Mouse (Mus musculus): ENCODE measurements around the gene Slc4a1. TPM values are rescaled to one million over a fixed set of nuclear protein-coding genes. Genes with fewer than 3 reads are reported as not detected.

The Slc4a1 gene
- polyA plus RNA-seq, 1 experiment from 2014 or later: 6.8 TPM

- Histone ChIP-seq H3K9ac (ENCODE audit: low read depth, low read length) (no peak overlapping the region), H3K4me2 (ENCODE audit: low read depth, low read length) (no peak overlapping the region), H3K4me3 (ENCODE audit: low read depth, low read length) (no peak overlapping the region), H3K36me3 (ENCODE audit: control insufficient read depth, insufficient read depth, low read length) (no peaks in the 10 kb centered on the region), H3K4me1 (ENCODE audit: control insufficient read depth, insufficient read depth, low read length) (peaks cover 5% of the 10 kb centered on the region), H3K27me3 (replicated peaks; ENCODE audit: control insufficient read depth, insufficient read depth, low read length) (no peaks in the 10 kb centered on the region; the same call in 1 of the 2 replicates), H3K9me3 (ENCODE audit: control insufficient read depth, low read length) (no peaks in the 10 kb centered on the region), H3K27ac (replicated peaks; ENCODE audit: low read depth, low read length) (no peak overlapping the region)
- ATAC-seq (ENCODE audit: low read depth) (no peak), DNase-seq (ENCODE audit: low spot score) (no peak)
- WGBS: 81% methylated on average over 7 of the region's 7 CpGs
Observed at GRCm38 (mm10) chr11:102374108-102374725, 8.2 kb upstream of the Slc4a1 start.

- H3K27ac ChIP-seq (replicated peaks; ENCODE audit: low read depth, low read length): no peak overlapping the region
- H3K4me2 ChIP-seq (ENCODE audit: low read depth, low read length): no peak overlapping the region
- no peak overlapping the region for H3K4me3 ChIP-seq (ENCODE audit: low read depth, low read length)
- no peak for DNase-seq (ENCODE audit: low spot score)
- no peak overlapping the region for H3K9ac ChIP-seq (ENCODE audit: low read depth, low read length)
- 21% methylated on average over 2 of the region's 2 CpGs for WGBS
- peaks cover 5% of the 10 kb centered on the region for H3K4me1 ChIP-seq (ENCODE audit: control insufficient read depth, insufficient read depth, low read length)
- ATAC-seq (ENCODE audit: low read depth): no peak
- no peaks in the 10 kb centered on the region; the same call in 1 of the 2 replicates for H3K27me3 ChIP-seq (replicated peaks; ENCODE audit: control insufficient read depth, insufficient read depth, low read length)
- no peaks in the 10 kb centered on the region for H3K36me3 ChIP-seq (ENCODE audit: control insufficient read depth, insufficient read depth, low read length)
- no peaks in the 10 kb centered on the region for H3K9me3 ChIP-seq (ENCODE audit: control insufficient read depth, low read length)
Observed at GRCm38 (mm10) chr11:102373646-102374045, 7.6 kb upstream of the Slc4a1 start.

GRCm38 (mm10) chr11:102372936-102373335 is 6.9 kb upstream of the Slc4a1 start:
- no peak overlapping the region for H3K4me3 ChIP-seq (ENCODE audit: low read depth, low read length)
- H3K4me1 ChIP-seq (ENCODE audit: control insufficient read depth, insufficient read depth, low read length): peaks cover 5% of the 10 kb centered on the region
- H3K9ac ChIP-seq (ENCODE audit: low read depth, low read length): no peak overlapping the region
- no peaks in the 10 kb centered on the region; the same call in 1 of the 2 replicates for H3K27me3 ChIP-seq (replicated peaks; ENCODE audit: control insufficient read depth, insufficient read depth, low read length)
- H3K4me2 ChIP-seq (ENCODE audit: low read depth, low read length): no peak overlapping the region
- H3K27ac ChIP-seq (replicated peaks; ENCODE audit: low read depth, low read length): no peak overlapping the region
- ATAC-seq (ENCODE audit: low read depth) (no peak), DNase-seq (ENCODE audit: low spot score) (no peak)
- 40% methylated on average over 14 of the region's 14 CpGs for WGBS
- H3K9me3 ChIP-seq (ENCODE audit: control insufficient read depth, low read length): no peaks in the 10 kb centered on the region
- H3K36me3 ChIP-seq (ENCODE audit: control insufficient read depth, insufficient read depth, low read length): no peaks in the 10 kb centered on the region

- no peak for ATAC-seq (ENCODE audit: low read depth)
Observed at GRCm38 (mm10) chr11:102371926-102372685, 6.1 kb upstream of the Slc4a1 start.

GRCm38 (mm10) chr11:102370285-102370684 is 4.3 kb upstream of the Slc4a1 start:
- H3K9me3 ChIP-seq (ENCODE audit: control insufficient read depth, low read length): no peaks in the 10 kb centered on the region
- no peak overlapping the region for H3K4me2 ChIP-seq (ENCODE audit: low read depth, low read length)
- no peak overlapping the region for H3K9ac ChIP-seq (ENCODE audit: low read depth, low read length)
- no peak overlapping the region for H3K27ac ChIP-seq (replicated peaks; ENCODE audit: low read depth, low read length)
- ATAC-seq (ENCODE audit: low read depth): no peak
- H3K4me3 ChIP-seq (ENCODE audit: low read depth, low read length): no peak overlapping the region
- 47% methylated on average over 7 of the region's 7 CpGs for whole genome bisulfite sequencing
- H3K4me1 ChIP-seq (ENCODE audit: control insufficient read depth, insufficient read depth, low read length): peaks cover 1% of the 10 kb centered on the region
- no peaks in the 10 kb centered on the region; the same call in 1 of the 2 replicates for H3K27me3 ChIP-seq (replicated peaks; ENCODE audit: control insufficient read depth, insufficient read depth, low read length)
- DNase-seq (ENCODE audit: low spot score): no peak
- H3K36me3 ChIP-seq (ENCODE audit: control insufficient read depth, insufficient read depth, low read length): no peaks in the 10 kb centered on the region

More at GRCm38 (mm10) chr11:102371926-102372685, 6.1 kb upstream of the Slc4a1 start:
- H3K27ac ChIP-seq (replicated peaks; ENCODE audit: low read depth, low read length): no peak overlapping the region
- no peak overlapping the region for H3K9ac ChIP-seq (ENCODE audit: low read depth, low read length)
- WGBS: 78% methylated on average over 12 of the region's 12 CpGs
- peaks cover 5% of the 10 kb centered on the region for H3K4me1 ChIP-seq (ENCODE audit: control insufficient read depth, insufficient read depth, low read length)
- no peaks in the 10 kb centered on the region; the same call in 1 of the 2 replicates for H3K27me3 ChIP-seq (replicated peaks; ENCODE audit: control insufficient read depth, insufficient read depth, low read length)
- no peak for DNase-seq (ENCODE audit: low spot score)
- no peaks in the 10 kb centered on the region for H3K36me3 ChIP-seq (ENCODE audit: control insufficient read depth, insufficient read depth, low read length)
- no peak overlapping the region for H3K4me2 ChIP-seq (ENCODE audit: low read depth, low read length)
- no peak overlapping the region for H3K4me3 ChIP-seq (ENCODE audit: low read depth, low read length)
- no peaks in the 10 kb centered on the region for H3K9me3 ChIP-seq (ENCODE audit: control insufficient read depth, low read length)

GRCm38 (mm10) chr11:102369263-102369662 is 3.3 kb upstream of the Slc4a1 start:
- H3K9me3 ChIP-seq (ENCODE audit: control insufficient read depth, low read length): no peaks in the 10 kb centered on the region
- H3K4me3 ChIP-seq (ENCODE audit: low read depth, low read length): no peak overlapping the region
- DNase-seq (ENCODE audit: low spot score): no peak
- 74% methylated on average over 4 of the region's 4 CpGs for WGBS
- no peak overlapping the region for H3K9ac ChIP-seq (ENCODE audit: low read depth, low read length)
- no peak overlapping the region for H3K27ac ChIP-seq (replicated peaks; ENCODE audit: low read depth, low read length)
- no peak for ATAC-seq (ENCODE audit: low read depth)
- H3K4me1 ChIP-seq (ENCODE audit: control insufficient read depth, insufficient read depth, low read length): no peaks in the 10 kb centered on the region
- no peaks in the 10 kb centered on the region; the same call in 1 of the 2 replicates for H3K27me3 ChIP-seq (replicated peaks; ENCODE audit: control insufficient read depth, insufficient read depth, low read length)
- H3K36me3 ChIP-seq (ENCODE audit: control insufficient read depth, insufficient read depth, low read length): no peaks in the 10 kb centered on the region
- H3K4me2 ChIP-seq (ENCODE audit: low read depth, low read length): no peak overlapping the region

GRCm38 (mm10) chr11:102368347-102368746 is 2.3 kb upstream of the Slc4a1 start:
- 81% methylated on average over 5 of the region's 5 CpGs for WGBS
- no peak for ATAC-seq (ENCODE audit: low read depth)
- no peaks in the 10 kb centered on the region for H3K27me3 ChIP-seq (replicated peaks; ENCODE audit: control insufficient read depth, insufficient read depth, low read length)
- no peak overlapping the region for H3K4me2 ChIP-seq (ENCODE audit: low read depth, low read length)
- no peaks in the 10 kb centered on the region for H3K9me3 ChIP-seq (ENCODE audit: control insufficient read depth, low read length)
- H3K36me3 ChIP-seq (ENCODE audit: control insufficient read depth, insufficient read depth, low read length): no peaks in the 10 kb centered on the region
- H3K27ac ChIP-seq (replicated peaks; ENCODE audit: low read depth, low read length): no peak overlapping the region
- H3K9ac ChIP-seq (ENCODE audit: low read depth, low read length): no peak overlapping the region
- no peak overlapping the region for H3K4me3 ChIP-seq (ENCODE audit: low read depth, low read length)
- no peaks in the 10 kb centered on the region for H3K4me1 ChIP-seq (ENCODE audit: control insufficient read depth, insufficient read depth, low read length)
- no peak for DNase-seq (ENCODE audit: low spot score)

GRCm38 (mm10) chr11:102367504-102368280 is 1.7 kb upstream of the Slc4a1 start:
- Histone ChIP-seq H3K4me2 (ENCODE audit: low read depth, low read length) (no peak overlapping the region), H3K36me3 (ENCODE audit: control insufficient read depth, insufficient read depth, low read length) (no peaks in the 10 kb centered on the region), H3K27ac (replicated peaks; ENCODE audit: low read depth, low read length) (no peak overlapping the region), H3K27me3 (replicated peaks; ENCODE audit: control insufficient read depth, insufficient read depth, low read length) (no peaks in the 10 kb centered on the region), H3K4me1 (ENCODE audit: control insufficient read depth, insufficient read depth, low read length) (no peaks in the 10 kb centered on the region), H3K9me3 (ENCODE audit: control insufficient read depth, low read length) (no peaks in the 10 kb centered on the region), H3K9ac (ENCODE audit: low read depth, low read length) (no peak overlapping the region), H3K4me3 (ENCODE audit: low read depth, low read length) (no peak overlapping the region)
- 67% methylated on average over 9 of the region's 9 CpGs for WGBS
- DNase-seq (ENCODE audit: low spot score) (no peak), ATAC-seq (ENCODE audit: low read depth) (no peak)

All from embryonic facial prominence, embryonic 14.5 days (tissue).